Mouse (Mus musculus): Measurements from ENCODE around the gene Morf4l1. TPM values are rescaled to one million over a fixed set of nuclear protein-coding genes. Genes with fewer than 3 reads are reported as not detected.

Gene Morf4l1
- total and polyA plus RNA-seq, 2 experiments, result 56.1 to 161 TPM

DNA sequence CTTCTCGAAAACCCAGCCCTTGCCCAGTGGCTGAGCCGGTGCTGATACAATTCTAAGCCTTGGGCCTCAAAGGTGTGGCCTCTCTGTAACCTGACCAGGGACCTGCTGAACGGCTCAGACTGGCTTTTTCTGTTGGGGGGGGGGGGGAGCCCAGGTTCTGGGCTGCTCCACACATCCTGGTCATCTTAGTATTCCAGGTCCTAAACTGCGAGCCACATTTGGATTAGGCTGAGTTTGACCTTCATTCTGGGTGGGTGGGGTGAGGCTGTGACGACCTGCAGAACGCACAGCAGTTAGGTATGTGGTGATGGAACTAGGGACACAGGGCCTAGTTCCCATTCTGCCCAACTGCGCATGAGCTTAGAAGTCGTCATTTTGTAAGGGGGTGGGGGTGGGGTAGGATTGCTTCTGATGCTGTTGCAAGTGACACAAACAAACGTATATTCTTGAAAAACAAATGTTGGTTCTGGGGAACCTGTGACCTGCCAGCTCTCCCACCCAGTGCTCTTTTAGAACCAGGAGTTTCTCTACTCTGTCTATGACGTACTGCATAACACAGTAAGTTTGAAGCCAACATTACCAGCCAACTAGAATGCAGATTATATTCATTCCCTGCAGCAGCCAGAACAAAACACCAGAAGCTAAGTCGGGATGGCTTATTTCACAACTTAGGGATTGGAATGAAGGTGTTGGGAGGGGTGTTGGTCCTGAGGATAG lies 9.7 kb upstream of the Morf4l1 start:
- Histone ChIP-seq H3K4me1 (ENCODE audit: control insufficient read depth, insufficient read depth, low read length) (no peaks in the 10 kb centered on the region), H3K27me3 (ENCODE audit: control insufficient read depth, insufficient read depth, low read length) (no peaks in the 10 kb centered on the region), H3K27ac (replicated peaks; ENCODE audit: insufficient read depth, low read depth, low read length) (no peak overlapping the region), H3K9ac (ENCODE audit: low read depth, low read length) (no peak overlapping the region), H3K36me3 (ENCODE audit: control insufficient read depth, insufficient read depth, low read length) (no peaks in the 10 kb centered on the region), H3K4me3 (ENCODE audit: insufficient read depth, low read depth, low read length) (no peak overlapping the region), H3K79me2 (ENCODE audit: control insufficient read depth, insufficient read depth, low read length) (no peaks in the 10 kb centered on the region)
- DNase-seq (ENCODE audit: extremely low read depth, low read depth, low spot score), result no peak
- 71% methylated on average over 11 of the region's 11 CpGs for WGBS
- TF ChIP-seq CTCF (IDR thresholded peaks at IDR 0.05; ENCODE audit: low read depth, low read length) (no peak), POLR2A (IDR thresholded peaks at IDR 0.05; ENCODE audit: extremely low read depth, insufficient read depth, low read length) (no peak)

DNA sequence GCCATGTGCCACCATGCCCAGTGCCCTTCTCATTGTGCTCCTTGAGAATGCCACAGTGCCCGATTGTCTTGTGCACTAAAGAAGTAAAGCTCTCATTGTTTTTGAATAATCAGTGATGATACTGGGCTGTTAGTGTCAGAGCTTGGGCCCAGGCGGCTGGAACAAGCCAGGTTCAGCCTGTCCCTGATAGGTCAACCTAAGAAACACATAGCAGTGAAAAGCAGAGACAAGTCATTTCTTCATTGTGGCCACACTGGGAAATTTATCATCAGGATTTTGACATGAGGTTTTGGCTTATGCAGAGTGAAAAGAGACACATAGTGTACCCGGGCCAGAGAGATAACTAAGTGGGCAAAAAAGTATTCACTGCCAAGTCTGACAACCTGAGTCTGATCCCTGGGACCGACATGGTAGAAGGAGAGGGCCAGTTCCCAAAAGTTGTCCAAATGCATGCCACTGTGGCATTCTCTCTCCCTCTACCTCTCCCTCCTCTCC lies 7.7 kb upstream of the Morf4l1 start:
- Histone ChIP-seq H3K36me3 (ENCODE audit: control insufficient read depth, insufficient read depth, low read length) (no peaks in the 10 kb centered on the region), H3K27me3 (ENCODE audit: control insufficient read depth, insufficient read depth, low read length) (no peaks in the 10 kb centered on the region), H3K9ac (ENCODE audit: low read depth, low read length) (no peak overlapping the region), H3K79me2 (ENCODE audit: control insufficient read depth, insufficient read depth, low read length) (no peaks in the 10 kb centered on the region), H3K4me1 (ENCODE audit: control insufficient read depth, insufficient read depth, low read length) (no peaks in the 10 kb centered on the region), H3K27ac (replicated peaks; ENCODE audit: insufficient read depth, low read depth, low read length) (no peak overlapping the region), H3K4me3 (ENCODE audit: insufficient read depth, low read depth, low read length) (no peak overlapping the region)
- TF ChIP-seq CTCF (IDR thresholded peaks at IDR 0.05; ENCODE audit: low read depth, low read length) (no peak), POLR2A (IDR thresholded peaks at IDR 0.05; ENCODE audit: extremely low read depth, insufficient read depth, low read length) (no peak)
- WGBS, result 89% methylated on average over 4 of the region's 4 CpGs
- DNase-seq (ENCODE audit: extremely low read depth, low read depth, low spot score), result no peak

DNA sequence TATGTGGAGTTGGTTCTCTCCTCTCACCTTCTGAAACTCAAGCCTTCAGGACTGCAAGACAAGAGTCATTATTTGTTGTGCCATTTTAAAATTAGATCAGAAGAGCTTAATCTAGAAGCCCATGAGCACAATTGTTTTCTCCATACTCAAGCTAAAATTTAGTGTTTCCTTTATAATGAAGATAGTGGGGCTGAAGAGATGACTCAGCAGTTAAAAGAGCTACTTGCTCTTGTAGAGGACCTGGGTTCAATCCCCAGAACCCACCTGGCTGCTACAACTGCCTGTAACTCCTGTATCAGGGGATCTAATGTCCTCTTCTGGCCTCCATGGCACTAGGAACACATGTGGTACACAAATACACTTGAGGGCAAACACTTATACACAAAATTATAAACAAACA lies 2.7 kb upstream of the Morf4l1 start:
- H3K27ac ChIP-seq (replicated peaks; ENCODE audit: insufficient read depth, low read depth, low read length), result no peak overlapping the region
- H3K4me3 ChIP-seq (ENCODE audit: insufficient read depth, low read depth, low read length), result no peak overlapping the region
- no peak for TF ChIP-seq CTCF (IDR thresholded peaks at IDR 0.05; ENCODE audit: low read depth, low read length)
- no peaks in the 10 kb centered on the region; the same call in 1 of the 2 replicates for H3K4me1 ChIP-seq (ENCODE audit: control insufficient read depth, insufficient read depth, low read length)
- H3K79me2 ChIP-seq (ENCODE audit: control insufficient read depth, insufficient read depth, low read length), result peaks cover 4% of the 10 kb centered on the region; the same call in 1 of the 2 replicates
- no peaks in the 10 kb centered on the region for H3K27me3 ChIP-seq (ENCODE audit: control insufficient read depth, insufficient read depth, low read length)
- no peaks in the 10 kb centered on the region for H3K36me3 ChIP-seq (ENCODE audit: control insufficient read depth, insufficient read depth, low read length)
- no peak for DNase-seq (ENCODE audit: extremely low read depth, low read depth, low spot score)
- no peak overlapping the region for H3K9ac ChIP-seq (ENCODE audit: low read depth, low read length)

DNA sequence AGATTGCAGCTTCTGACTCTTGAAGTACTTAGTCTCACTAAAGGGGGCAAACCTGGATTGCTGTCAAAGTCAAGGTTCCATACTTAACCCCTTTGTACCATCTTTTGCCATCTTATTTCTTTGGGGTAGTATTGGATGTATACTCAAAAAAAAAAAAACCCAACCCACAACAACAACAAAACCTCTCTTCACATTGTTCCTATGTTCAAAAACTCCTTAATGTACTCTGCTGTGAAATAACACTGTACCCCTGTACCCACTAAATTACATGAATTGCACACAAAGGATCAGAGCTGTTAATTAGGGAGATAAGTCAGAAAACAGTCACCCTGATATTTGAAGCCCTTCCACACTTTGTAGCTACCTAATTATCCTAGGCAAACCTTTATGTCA lies 730 bp upstream of the Morf4l1 start:
- no peaks in the 10 kb centered on the region for H3K27me3 ChIP-seq (ENCODE audit: control insufficient read depth, insufficient read depth, low read length)
- no peak for DNase-seq (ENCODE audit: extremely low read depth, low read depth, low spot score)
- no peak overlapping the region for H3K27ac ChIP-seq (replicated peaks; ENCODE audit: insufficient read depth, low read depth, low read length)
- no peaks in the 10 kb centered on the region for H3K36me3 ChIP-seq (ENCODE audit: control insufficient read depth, insufficient read depth, low read length)
- H3K9ac ChIP-seq (ENCODE audit: low read depth, low read length), result no peak overlapping the region; the same call in 1 of the 2 replicates
- peaks cover 10% of the 10 kb centered on the region for H3K4me1 ChIP-seq (ENCODE audit: control insufficient read depth, insufficient read depth, low read length)
- TF ChIP-seq CTCF (IDR thresholded peaks at IDR 0.05; ENCODE audit: low read depth, low read length) (no peak), POLR2A (IDR thresholded peaks at IDR 0.05; ENCODE audit: extremely low read depth, insufficient read depth, low read length) (no peak)
- H3K79me2 ChIP-seq (ENCODE audit: control insufficient read depth, insufficient read depth, low read length), result peaks cover 10% of the 10 kb centered on the region; the same call in 1 of the 2 replicates
- H3K4me3 ChIP-seq (ENCODE audit: insufficient read depth, low read depth, low read length), result no peak overlapping the region

DNA sequence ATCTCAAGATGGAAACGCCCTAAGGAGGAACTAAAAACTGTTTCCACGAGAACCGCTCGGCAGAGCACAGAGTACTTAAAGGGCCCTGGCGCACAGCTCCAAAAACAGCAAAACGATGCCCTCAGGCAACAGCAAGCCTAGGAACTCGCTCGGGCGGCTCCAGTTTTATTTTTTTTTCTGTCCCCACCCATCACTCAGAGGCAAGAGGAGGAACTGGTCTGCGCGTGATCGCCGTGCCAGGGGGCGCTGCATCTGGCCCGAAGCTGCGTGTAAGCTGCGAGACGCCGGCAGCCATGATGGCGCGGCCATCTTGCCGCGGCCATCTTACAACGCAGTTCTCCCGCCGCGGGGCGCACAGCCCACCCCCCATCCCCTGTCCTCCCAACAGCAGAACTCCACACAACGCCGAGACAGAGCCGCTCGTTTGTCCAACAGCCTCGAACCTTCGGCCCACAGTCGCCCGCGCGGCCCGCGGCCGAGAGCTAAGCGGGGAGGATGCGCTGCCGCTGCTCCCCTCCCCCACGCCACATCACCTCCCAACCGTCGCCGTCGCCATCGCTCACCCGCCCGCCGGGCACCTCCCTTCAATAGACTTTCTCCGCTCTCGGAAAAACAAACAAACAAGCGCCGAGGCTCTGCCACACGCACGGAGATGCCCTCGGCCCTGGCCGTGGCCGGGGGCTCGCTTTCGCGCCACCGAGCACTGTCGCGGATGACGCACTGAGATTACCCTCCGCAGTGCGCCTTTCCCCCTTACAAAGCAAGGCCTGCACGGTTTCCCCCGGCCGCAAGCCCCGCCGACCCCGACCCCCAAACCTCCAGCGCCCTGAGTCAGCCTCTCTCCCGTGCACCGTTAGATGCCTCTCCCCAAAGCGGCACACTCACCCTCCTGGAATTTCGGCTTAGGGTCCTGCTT lies 665 bp downstream of the Morf4l1 start:
- no peaks in the 10 kb centered on the region for H3K27me3 ChIP-seq (ENCODE audit: control insufficient read depth, insufficient read depth, low read length)
- H3K36me3 ChIP-seq (ENCODE audit: control insufficient read depth, insufficient read depth, low read length), result peaks cover 6% of the 10 kb centered on the region; the same call in 1 of the 2 replicates
- H3K79me2 ChIP-seq (ENCODE audit: control insufficient read depth, insufficient read depth, low read length), result peaks cover 16% of the 10 kb centered on the region
- H3K27ac ChIP-seq (replicated peaks; ENCODE audit: insufficient read depth, low read depth, low read length), result peak overlapping the region; percentile 86
- peak; percentile 73 for DNase-seq (ENCODE audit: extremely low read depth, low read depth, low spot score)
- peak overlapping the region; percentile 86 for H3K4me3 ChIP-seq (ENCODE audit: insufficient read depth, low read depth, low read length)
- peak; percentile 55 for TF ChIP-seq CTCF (IDR thresholded peaks at IDR 0.05; ENCODE audit: low read depth, low read length)
- no peak for TF ChIP-seq POLR2A (IDR thresholded peaks at IDR 0.05; ENCODE audit: extremely low read depth, insufficient read depth, low read length)
- H3K9ac ChIP-seq (ENCODE audit: low read depth, low read length), result peak overlapping the region; percentile 86
- WGBS, result under 1% methylated on average over 81 of the region's 82 CpGs
- H3K4me1 ChIP-seq (ENCODE audit: control insufficient read depth, insufficient read depth, low read length), result peaks cover 18% of the 10 kb centered on the region

Measured in liver, adult 2 months (tissue).